Mouse (Mus musculus): ENCODE measurements at regions not wholly inside any gene's neighbourhood (a gene's known extent, or its start where the extent isn't known, plus 50 kb on each side); places are given as distances from the start of the nearest gene placed in this dataset.

DNA sequence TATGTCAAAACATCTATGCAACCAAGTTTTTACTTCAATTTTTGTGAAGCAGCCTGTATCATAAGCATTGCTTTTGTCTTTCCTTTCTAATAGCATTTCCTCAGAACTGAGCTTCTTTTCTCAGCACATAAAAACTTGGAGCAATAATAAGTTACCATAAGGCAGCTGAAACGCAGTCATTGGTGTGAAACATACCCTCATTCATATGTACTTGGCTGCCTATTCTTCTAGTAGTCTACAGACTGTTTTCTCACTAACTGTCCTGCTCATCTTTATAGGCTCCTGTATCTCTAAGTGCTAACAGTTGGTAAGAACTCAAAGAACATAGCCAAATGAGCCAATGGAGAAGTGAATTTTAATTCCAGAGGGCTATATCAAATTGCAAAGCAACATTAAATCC lies 454.6 kb upstream of the Ptprd start:
- no peak for DNase-seq (ENCODE audit: low spot score)

DNA sequence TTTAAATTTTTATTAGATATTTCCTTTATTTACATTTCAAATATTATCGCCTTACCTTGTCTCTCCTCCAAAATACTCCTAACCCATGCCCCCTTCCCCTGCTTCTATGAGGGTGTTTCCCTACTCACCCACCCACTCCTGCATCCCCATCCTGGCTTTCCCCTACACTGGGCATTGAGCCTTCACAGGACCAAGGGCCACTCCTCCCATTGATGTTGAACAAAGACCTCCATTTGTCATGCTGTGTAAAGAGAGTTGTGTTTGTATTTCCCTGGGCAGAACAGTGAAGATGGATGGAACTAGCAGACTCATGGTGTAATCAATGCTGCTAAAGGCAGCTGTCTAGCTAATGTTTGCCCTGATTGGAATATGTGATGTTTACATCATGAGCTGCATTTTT lies 431.0 kb upstream of the Ptprd start:
- DNase-seq (ENCODE audit: low spot score) = no peak

DNA sequence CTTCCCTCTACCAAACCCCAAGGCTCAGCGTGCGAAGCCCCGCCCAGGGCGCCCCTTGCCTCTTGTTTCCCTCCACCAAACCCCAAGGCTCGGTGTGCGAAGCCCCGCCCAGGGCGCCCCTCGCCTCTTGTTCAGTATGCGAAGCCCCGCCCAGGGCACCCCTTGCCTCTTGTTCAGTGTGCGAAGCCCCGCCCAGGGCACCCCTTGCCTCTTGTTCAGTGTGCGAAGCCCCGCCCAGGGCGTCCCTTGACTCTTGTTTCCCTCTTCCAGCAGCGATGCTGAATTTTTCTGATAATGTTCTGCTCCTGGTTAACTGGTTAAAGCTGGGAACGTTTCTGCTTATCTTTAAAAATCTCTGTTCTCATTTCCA lies 394.7 kb upstream of the Ptprd start:
- peak; percentile 4 for DNase-seq (ENCODE audit: low spot score)

DNA sequence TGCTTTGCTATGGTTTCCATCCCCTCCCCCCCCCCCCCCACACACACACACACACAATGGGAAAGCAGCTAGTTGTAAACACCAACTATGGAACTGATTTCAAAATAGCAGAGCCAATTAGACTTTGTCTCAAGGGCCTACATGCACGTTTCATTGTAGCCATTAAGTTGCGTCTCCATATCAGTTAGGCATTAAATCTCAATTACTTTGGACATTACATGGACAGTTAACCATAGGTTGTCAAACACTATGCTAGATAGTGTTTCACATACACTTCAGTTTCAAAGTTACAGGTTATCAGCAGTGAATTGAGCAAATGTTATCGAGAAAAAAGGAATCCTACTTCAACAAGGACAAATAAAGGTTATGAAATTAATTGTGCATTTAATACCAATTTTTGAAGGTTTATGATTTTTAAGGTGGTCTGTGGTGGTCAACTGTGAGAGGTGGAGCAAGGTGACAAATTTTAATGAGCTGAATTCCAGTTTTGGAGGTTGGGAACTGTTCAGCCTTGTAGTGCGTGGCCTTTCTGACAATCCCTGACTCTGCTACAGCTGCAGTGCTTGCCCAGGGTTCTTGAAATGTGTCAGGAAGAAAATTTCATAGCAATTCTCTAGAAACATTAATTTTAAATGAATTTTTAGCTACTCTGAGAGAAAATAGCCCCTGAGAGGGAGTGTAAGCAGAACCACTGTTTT lies 394.2 kb upstream of the Ptprd start:
- no peak for DNase-seq (ENCODE audit: low spot score)

DNA sequence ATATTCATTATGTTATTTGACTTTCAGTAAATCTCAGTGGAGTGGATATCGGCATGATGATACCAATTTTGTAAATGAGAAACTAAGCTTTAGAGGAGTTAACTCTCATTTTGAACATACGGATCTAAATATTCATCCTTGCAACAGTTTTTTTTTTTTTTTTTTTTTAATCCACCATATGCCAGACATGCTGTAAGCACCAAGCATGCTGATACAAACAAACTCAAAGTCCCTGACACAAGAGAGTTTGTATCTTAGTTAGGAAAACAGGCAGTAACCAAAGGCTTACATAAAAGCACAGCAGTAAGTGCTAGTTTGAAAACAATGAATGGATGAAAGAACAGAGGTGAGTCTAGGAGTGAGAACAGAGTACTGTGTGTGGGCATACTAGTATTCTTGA lies 369.8 kb upstream of the Ptprd start:
- no peak for DNase-seq (ENCODE audit: low spot score)

DNA sequence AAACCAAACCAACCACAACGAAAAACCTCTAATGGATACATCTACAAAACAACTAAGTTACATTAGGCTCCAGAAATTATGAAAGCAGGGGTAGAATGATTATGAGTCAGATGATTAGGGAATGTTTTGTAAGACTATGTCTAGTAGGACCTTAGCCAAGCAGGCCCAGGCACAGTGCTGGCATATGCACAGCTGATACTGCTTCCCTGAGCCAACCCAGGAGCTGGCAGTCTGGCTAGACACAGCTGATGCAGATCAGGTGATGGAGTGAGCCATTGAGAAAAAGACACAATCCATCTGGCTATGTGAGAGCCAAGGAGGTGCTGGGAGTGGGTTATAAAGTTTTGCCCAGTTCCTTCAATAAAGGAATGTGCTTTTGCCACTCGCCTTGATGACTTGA lies 353.6 kb upstream of the Ptprd start:
- DNase-seq (ENCODE audit: low spot score) = no peak
